Mouse (Mus musculus): ENCODE data around the gene Eipr1.

- TF ChIP-seq CTCF (IDR thresholded peaks at IDR 0.05; ENCODE audit: low read depth, low read length) (no peak), POLR2A (IDR thresholded peaks at IDR 0.05; ENCODE audit: extremely low read depth, insufficient read depth, low read length) (no peak)
Observed at GRCm38 (mm10) chr12:28874781-28875251, 123.2 kb downstream of the Eipr1 start.

Measured in liver, adult 2 months (tissue).